Mouse (Mus musculus) liver, adult 2 months (tissue): ENCODE measurements around the gene Ppp1r3c. TPM values are rescaled to one million over a fixed set of nuclear protein-coding genes. Genes with fewer than 3 reads are reported as not detected.

Source experiments
- DNase-seq: peaks from one replicate; pipeline ENCODE4 v3.0.0-alpha.2; 2011; ENCODE audit warnings: low read depth, low spot score; ENCODE audit errors: extremely low read depth
- H3K27ac ChIP-seq: fragments of 200-500 bp; replicated peaks from 2 replicates; pipeline ENCODE4 v1.5.1; 2012; ENCODE audit warnings: low read depth, mild to moderate bottlenecking, control low read depth, inconsistent platforms, low read length; ENCODE audit not compliant: insufficient read depth
- H3K27me3 ChIP-seq: fragments of 200-500 bp; 2 replicates; pipeline ENCODE4 v1.6.1; 2012; ENCODE audit warnings: mild to moderate bottlenecking, moderate library complexity, low read length, inconsistent platforms; ENCODE audit not compliant: control insufficient read depth, insufficient read depth
- H3K36me3 ChIP-seq: fragments of 200-500 bp; 2 replicates; pipeline ENCODE4 v1.6.1; 2012; ENCODE audit warnings: low read length, inconsistent platforms; ENCODE audit not compliant: control insufficient read depth, insufficient read depth
- H3K4me1 ChIP-seq: fragments of 200-500 bp; 2 replicates; pipeline ENCODE4 v1.6.1; 2011; ENCODE audit warnings: low read length; ENCODE audit not compliant: control insufficient read depth, insufficient read depth
- H3K4me3 ChIP-seq: fragments of 200-500 bp; 2 replicates; pipeline ENCODE4 v1.5.1; 2011; ENCODE audit warnings: low read depth, mild to moderate bottlenecking, control low read depth, low read length, moderate library complexity; ENCODE audit not compliant: insufficient read depth
- H3K79me2 ChIP-seq: fragments of 200-500 bp; 2 replicates; pipeline ENCODE4 v1.6.1; 2012; ENCODE audit warnings: inconsistent platforms, mild to moderate bottlenecking, low read length, moderate library complexity; ENCODE audit not compliant: control insufficient read depth, insufficient read depth
- H3K9ac ChIP-seq: fragments of 200-500 bp; 2 replicates; pipeline ENCODE4 v1.6.1; 2012; ENCODE audit warnings: low read depth, mild to moderate bottlenecking, control low read depth, inconsistent platforms, low read length
- CTCF ChIP-seq: fragments of 200-500 bp; IDR thresholded peaks from 2 replicates; pipeline ENCODE4 v1.5.1; 2011; ENCODE audit warnings: low read depth, low read length, control low read depth
- POLR2A ChIP-seq: fragments of 200-500 bp; IDR thresholded peaks from 2 replicates; pipeline ENCODE4 v1.6.1; 2011; ENCODE audit warnings: low read length, control low read depth; ENCODE audit not compliant: insufficient read depth; ENCODE audit errors: extremely low read depth
- WGBS: fragments of 180-500 bp; shearing (Covaris S2); methylation state at CpG from one replicate; pipeline ENCODE4 v1.1.7; 2018; 5-methylcytosine and 5-hydroxymethylcytosine counted together
- polyA plus RNA-seq: library from polyadenylated mRNA; depleted of rRNA; stranded (reverse); fragments of >200 nt; gene quantifications from 2 replicates; pipeline ENCODE4 v1.2.3, GENCODE M21; 2012; rRNA removed
- total RNA-seq: library from RNA; depleted of rRNA; stranded (reverse); fragments of >200 nt; gene quantifications from 2 replicates; pipeline ENCODE4 v1.2.3, GENCODE M21; 2014; rRNA removed

The Ppp1r3c gene
- total RNA-seq (30.1 and 39.9 TPM in 2 replicates), polyA plus RNA-seq (23.3 and 40.1 TPM in 2 replicates)

DNA sequence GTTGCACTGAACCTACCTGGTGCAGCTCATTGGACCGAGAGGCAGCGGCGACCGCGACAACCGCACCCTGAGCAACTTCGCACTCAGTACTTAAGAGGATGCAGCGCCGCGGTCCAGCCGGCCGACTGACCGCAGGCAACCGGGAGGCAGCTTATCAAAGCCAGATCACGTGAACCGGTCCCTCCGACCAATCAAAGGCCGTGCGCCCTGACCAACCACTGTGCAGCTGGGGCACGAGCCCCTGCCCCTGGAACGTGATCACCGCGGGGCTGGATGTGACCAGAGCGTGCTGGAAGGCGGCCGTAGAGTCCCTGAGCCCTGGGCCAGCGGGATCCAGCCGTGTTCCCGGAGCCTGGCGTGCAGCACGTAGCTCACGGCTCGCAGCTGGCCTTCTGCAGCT lies at the start of gene Ppp1r3c:
Gene Ppp1r3c, minus strand, starts transcription at position 117 of the 400 bp plus-strand sequence.
- H3K9ac ChIP-seq = peak within 1 kb of the TSS; percentile 77
- H3K79me2 ChIP-seq = no peaks in the 10 kb centered on the region; the same call in 1 of the 2 replicates
- H3K4me1 ChIP-seq = peaks cover 22% of the 10 kb centered on the region
- H3K36me3 ChIP-seq = peaks cover 5% of the 10 kb centered on the region
- peak within 1 kb of the TSS; percentile 70 for H3K4me3 ChIP-seq
- H3K27ac ChIP-seq = peak within 1 kb of the TSS; percentile 85
- no peaks in the 10 kb centered on the region for H3K27me3 ChIP-seq
- DNase-seq = peak; percentile 95
- no peak for TF ChIP-seq CTCF
- peak; percentile 99 for TF ChIP-seq POLR2A
- under 1% methylated on average over 33 of the region's 33 CpGs for WGBS

GRCm38 (mm10) chr19:36783179-36783578 lies 46.7 kb upstream of the Ppp1r3c start:
- H3K79me2 ChIP-seq = no peaks in the 10 kb centered on the region
- no peak overlapping the region for H3K27ac ChIP-seq
- TF ChIP-seq CTCF (no peak), POLR2A (no peak)
- 96% methylated on average over 6 of the region's 6 CpGs for WGBS
- no peaks in the 10 kb centered on the region for H3K27me3 ChIP-seq
- H3K4me3 ChIP-seq = no peak overlapping the region
- peaks cover 15% of the 10 kb centered on the region for H3K4me1 ChIP-seq
- 0 out of 2 replicates have a peak, but pooled peaks cover 2% of the 10 kb centered on the region for H3K36me3 ChIP-seq
- H3K9ac ChIP-seq = no peak overlapping the region
- no peak for DNase-seq

DNA sequence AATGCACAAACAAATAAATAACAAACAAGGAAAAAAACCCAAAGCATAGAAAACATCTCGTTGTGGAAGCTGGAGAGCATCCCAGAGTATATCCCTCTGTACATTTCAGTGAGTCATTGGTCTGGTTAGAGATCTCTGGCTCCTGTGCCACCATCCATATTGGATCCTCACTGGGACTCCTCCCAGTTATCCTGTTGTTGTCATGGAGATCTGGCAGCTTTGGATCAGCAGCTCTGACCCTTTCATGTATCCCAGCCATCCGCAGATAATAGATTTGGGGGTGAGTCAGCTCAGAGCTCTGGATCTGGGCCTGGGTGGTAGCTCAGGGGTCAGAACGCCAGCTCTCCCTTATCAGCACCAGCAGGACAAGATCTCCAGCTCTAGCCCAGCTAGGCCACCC lies 46.1 kb upstream of the Ppp1r3c start:
- peak overlapping the region; percentile 77; the same call in 1 of the 2 replicates for H3K27ac ChIP-seq
- H3K4me3 ChIP-seq = no peak overlapping the region
- TF ChIP-seq POLR2A (no peak), CTCF (no peak)
- DNase-seq = no peak
- 0 out of 2 replicates have a peak, but pooled peaks cover 2% of the 10 kb centered on the region for H3K36me3 ChIP-seq
- no peaks in the 10 kb centered on the region for H3K79me2 ChIP-seq
- H3K4me1 ChIP-seq = peaks cover 15% of the 10 kb centered on the region
- no peaks in the 10 kb centered on the region for H3K27me3 ChIP-seq
- WGBS = 68% methylated on average over 3 of the region's 3 CpGs
- no peak overlapping the region for H3K9ac ChIP-seq

DNA sequence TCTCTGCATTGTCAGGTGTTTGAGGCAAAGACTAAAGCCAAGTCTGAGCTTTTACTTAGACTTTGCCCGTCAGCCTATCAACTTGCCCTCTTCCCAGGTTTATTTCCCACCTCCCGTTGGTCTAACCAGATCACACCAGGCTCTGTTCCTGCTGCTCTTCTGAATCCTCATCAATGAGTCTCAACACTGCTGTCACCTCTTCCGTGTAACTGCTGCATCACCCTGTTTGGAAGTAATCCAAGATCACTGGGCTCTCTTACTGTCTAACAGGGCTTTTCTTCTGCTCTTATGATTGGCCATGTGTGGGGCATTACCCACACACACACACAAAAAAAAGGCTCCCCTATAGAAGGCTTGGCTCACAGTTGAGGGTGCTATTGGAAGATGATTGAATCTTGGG lies 45.5 kb upstream of the Ppp1r3c start:
- 27% methylated on average over 3 of the region's 3 CpGs for WGBS
- no peak overlapping the region for H3K4me3 ChIP-seq
- TF ChIP-seq POLR2A (no peak), CTCF (no peak)

DNA sequence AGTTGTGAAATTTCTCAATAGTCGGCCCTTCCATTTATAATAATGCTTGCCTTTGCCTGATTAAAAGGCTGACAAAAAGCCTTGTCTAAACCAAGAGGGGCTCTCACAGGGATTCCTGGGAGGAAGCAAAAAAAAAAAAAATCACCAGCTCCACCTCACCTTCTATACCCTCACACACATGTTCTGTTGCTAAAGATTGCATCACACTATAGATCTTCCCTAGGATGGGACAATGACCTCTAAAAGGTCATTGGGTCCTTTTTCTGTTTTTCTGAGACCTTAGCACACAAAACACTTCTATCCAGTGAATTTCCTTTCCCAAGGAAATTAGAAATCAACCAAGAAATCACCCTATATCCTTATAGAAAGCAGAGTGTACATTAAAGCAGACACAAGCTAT lies 43.9 kb upstream of the Ppp1r3c start:
- Histone ChIP-seq H3K79me2 (no peaks in the 10 kb centered on the region), H3K27ac (peak overlapping the region; percentile 60), H3K9ac (no peak overlapping the region), H3K36me3 (0 out of 2 replicates have a peak, but pooled peaks cover 2% of the 10 kb centered on the region), H3K4me1 (peaks cover 17% of the 10 kb centered on the region), H3K27me3 (no peaks in the 10 kb centered on the region), H3K4me3 (no peak overlapping the region)
- WGBS = 28% methylated on average over 1 of the region's 1 CpGs
- TF ChIP-seq POLR2A (no peak), CTCF (no peak)
- peak; percentile 64 for DNase-seq

More for the DNA sequence above, 45.5 kb upstream of the Ppp1r3c start:
- Histone ChIP-seq H3K36me3 (0 out of 2 replicates have a peak, but pooled peaks cover 2% of the 10 kb centered on the region), H3K4me1 (peaks cover 15% of the 10 kb centered on the region), H3K27ac (peak overlapping the region; percentile 77), H3K9ac (no peak overlapping the region), H3K27me3 (no peaks in the 10 kb centered on the region), H3K79me2 (no peaks in the 10 kb centered on the region)
- DNase-seq = peak; percentile 77

- H3K79me2 ChIP-seq = no peaks in the 10 kb centered on the region
- H3K36me3 ChIP-seq = 0 out of 2 replicates have a peak, but pooled peaks cover 2% of the 10 kb centered on the region
- 15% methylated on average over 3 of the region's 3 CpGs for WGBS
- peak overlapping the region; percentile 60 for H3K27ac ChIP-seq
- H3K9ac ChIP-seq = no peak overlapping the region
- TF ChIP-seq POLR2A (no peak), CTCF (no peak)
- no peak overlapping the region for H3K4me3 ChIP-seq
- peaks cover 17% of the 10 kb centered on the region for H3K4me1 ChIP-seq
- H3K27me3 ChIP-seq = no peaks in the 10 kb centered on the region
- peak; percentile 60 for DNase-seq
These were observed 43.3 kb upstream of the Ppp1r3c start for GRCm38 (mm10) chr19:36779765-36780164.
